Mouse (Mus musculus) embryonic facial prominence, embryonic 12.5 days (tissue): ENCODE results near the gene Slc30a10. TPM values are rescaled to one million over a fixed set of nuclear protein-coding genes. Genes with fewer than 3 reads are reported as not detected.

Experiments used
- ATAC-seq: fragments of 200-750 bp; cut with Nextera tagmentation; 2 replicates; pipeline ENCODE4 v1.8.0; 2017; ENCODE audit not compliant: insufficient number of reproducible peaks, insufficient read depth, low FRiP score, low TSS enrichment
- H3K27ac ChIP-seq: fragments of 300-500 bp; sonication (generic); 2 replicates; pipeline ENCODE4 v1.5.1; 2016; ENCODE audit warnings: mild to moderate bottlenecking
- H3K27me3 ChIP-seq: fragments of 300-500 bp; sonication (generic); 2 replicates; pipeline ENCODE4 v1.6.1; 2016; ENCODE audit warnings: mild to moderate bottlenecking, moderate library complexity
- H3K36me3 ChIP-seq: fragments of 300-500 bp; sonication (generic); 2 replicates; pipeline ENCODE4 v1.6.1; 2016; ENCODE audit warnings: mild to moderate bottlenecking
- H3K4me1 ChIP-seq: fragments of 300-500 bp; sonication (generic); 2 replicates; pipeline ENCODE4 v1.6.1; 2016
- H3K4me2 ChIP-seq: fragments of 300-500 bp; sonication (generic); replicated peaks from 2 replicates; pipeline ENCODE4 v1.6.1; 2016; ENCODE audit warnings: mild to moderate bottlenecking, moderate library complexity
- H3K4me3 ChIP-seq: fragments of 300-500 bp; sonication (generic); 2 replicates; pipeline ENCODE4 v1.5.1; 2016; ENCODE audit warnings: mild to moderate bottlenecking
- H3K9ac ChIP-seq: fragments of 300-500 bp; sonication (generic); 2 replicates; pipeline ENCODE4 v1.6.1; 2016; ENCODE audit warnings: mild to moderate bottlenecking, moderate library complexity
- H3K9me3 ChIP-seq: fragments of 300-500 bp; sonication (generic); 2 replicates; pipeline ENCODE4 v1.6.1; 2016; ENCODE audit warnings: mild to moderate bottlenecking, moderate library complexity
- WGBS: fragments of 180-500 bp; shearing (Covaris S2); methylation state at CpG from one replicate; pipeline ENCODE4 v1.1.7; 2016; 5-methylcytosine and 5-hydroxymethylcytosine counted together
- polyA plus RNA-seq: library from polyadenylated mRNA; unstranded; fragments of >200 nt; fragmentation: Nextera tagmentation; extraction: Ambion mirVana; gene quantifications from 2 replicates; pipeline ENCODE4 v1.2.1, GENCODE M21; 2016

Slc30a10 gene
- polyA plus RNA-seq, 1 experiment from 2014 or later, result 1.00 TPM

GRCm38 (mm10) chr1:185493439-185494034 is 38.9 kb downstream of the Slc30a10 start:
- 23% methylated on average over 4 of the region's 4 CpGs for WGBS
- no peak for ATAC-seq
- Histone ChIP-seq H3K36me3 (no peaks in the 10 kb centered on the region), H3K4me3 (no peak overlapping the region), H3K4me1 (0 out of 2 replicates have a peak, but pooled peaks cover 2% of the 10 kb centered on the region), H3K9ac (no peak overlapping the region), H3K4me2 (no peak overlapping the region), H3K9me3 (no peaks in the 10 kb centered on the region), H3K27ac (no peak overlapping the region), H3K27me3 (no peaks in the 10 kb centered on the region)

- H3K36me3 ChIP-seq, result no peaks in the 10 kb centered on the region
- WGBS, result 76% methylated on average over 14 of the region's 14 CpGs
- H3K4me1 ChIP-seq, result no peaks in the 10 kb centered on the region
- H3K27me3 ChIP-seq, result no peaks in the 10 kb centered on the region
- no peak for ATAC-seq
- H3K9ac ChIP-seq, result no peak overlapping the region
- no peak overlapping the region for H3K4me3 ChIP-seq
- H3K9me3 ChIP-seq, result no peaks in the 10 kb centered on the region
- no peak overlapping the region for H3K4me2 ChIP-seq
- no peak overlapping the region for H3K27ac ChIP-seq
Measured at GRCm38 (mm10) chr1:185496791-185497460, 42.3 kb downstream of the Slc30a10 start.

GRCm38 (mm10) chr1:185500602-185501001 is 46.0 kb downstream of the Slc30a10 start:
- Histone ChIP-seq H3K4me2 (no peak overlapping the region), H3K27me3 (no peaks in the 10 kb centered on the region), H3K9me3 (no peaks in the 10 kb centered on the region), H3K4me3 (no peak overlapping the region), H3K9ac (no peak overlapping the region), H3K27ac (no peak overlapping the region), H3K36me3 (no peaks in the 10 kb centered on the region), H3K4me1 (no peaks in the 10 kb centered on the region)
- 69% methylated on average over 7 of the region's 7 CpGs for WGBS
- no peak for ATAC-seq

- no peaks in the 10 kb centered on the region for H3K27me3 ChIP-seq
Measured at GRCm38 (mm10) chr1:185501801-185502340, 47.2 kb downstream of the Slc30a10 start.

GRCm38 (mm10) chr1:185502550-185502949 is 47.9 kb downstream of the Slc30a10 start:
- Histone ChIP-seq H3K9ac (no peak overlapping the region), H3K4me2 (no peak overlapping the region), H3K9me3 (no peaks in the 10 kb centered on the region), H3K4me1 (no peaks in the 10 kb centered on the region), H3K27me3 (no peaks in the 10 kb centered on the region), H3K4me3 (no peak overlapping the region), H3K27ac (no peak overlapping the region), H3K36me3 (no peaks in the 10 kb centered on the region)
- 61% methylated on average over 6 of the region's 6 CpGs for WGBS
- no peak for ATAC-seq

More at GRCm38 (mm10) chr1:185501801-185502340, 47.2 kb downstream of the Slc30a10 start:
- Histone ChIP-seq H3K9me3 (no peaks in the 10 kb centered on the region), H3K9ac (no peak overlapping the region), H3K4me2 (no peak overlapping the region), H3K4me1 (no peaks in the 10 kb centered on the region), H3K36me3 (no peaks in the 10 kb centered on the region), H3K27ac (no peak overlapping the region), H3K4me3 (no peak overlapping the region)
- ATAC-seq, result no peak
- 33% methylated on average over 10 of the region's 10 CpGs for WGBS

GRCm38 (mm10) chr1:185509042-185509441 is 54.4 kb downstream of the Slc30a10 start:
- no peak for ATAC-seq
- no peak overlapping the region for H3K9ac ChIP-seq
- 72% methylated on average over 3 of the region's 3 CpGs for WGBS

GRCm38 (mm10) chr1:185511306-185511705 is 56.7 kb downstream of the Slc30a10 start:
- Histone ChIP-seq H3K4me2 (no peak overlapping the region), H3K9me3 (no peaks in the 10 kb centered on the region), H3K9ac (no peak overlapping the region), H3K27me3 (no peaks in the 10 kb centered on the region), H3K4me1 (no peaks in the 10 kb centered on the region), H3K36me3 (no peaks in the 10 kb centered on the region), H3K4me3 (no peak overlapping the region), H3K27ac (no peak overlapping the region)
- 92% methylated on average over 5 of the region's 5 CpGs for WGBS
- ATAC-seq, result no peak

More at GRCm38 (mm10) chr1:185509042-185509441, 54.4 kb downstream of the Slc30a10 start:
- no peaks in the 10 kb centered on the region for H3K27me3 ChIP-seq
- H3K4me2 ChIP-seq, result no peak overlapping the region
- no peak overlapping the region for H3K4me3 ChIP-seq
- no peaks in the 10 kb centered on the region for H3K36me3 ChIP-seq
- no peak overlapping the region for H3K27ac ChIP-seq
- no peaks in the 10 kb centered on the region for H3K9me3 ChIP-seq
- no peaks in the 10 kb centered on the region for H3K4me1 ChIP-seq

GRCm38 (mm10) chr1:185515526-185515979 is 60.9 kb downstream of the Slc30a10 start:
- Histone ChIP-seq H3K9ac (no peak overlapping the region), H3K4me3 (no peak overlapping the region), H3K27me3 (no peaks in the 10 kb centered on the region), H3K9me3 (no peaks in the 10 kb centered on the region), H3K27ac (no peak overlapping the region), H3K4me1 (no peaks in the 10 kb centered on the region), H3K36me3 (no peaks in the 10 kb centered on the region), H3K4me2 (no peak overlapping the region)
- 65% methylated on average over 14 of the region's 14 CpGs for WGBS
- 0 out of 2 replicates have a peak, but pooled peaks have one; percentile 56 for ATAC-seq

GRCm38 (mm10) chr1:185516041-185516440 is 61.4 kb downstream of the Slc30a10 start:
- ATAC-seq, result no peak
- 67% methylated on average over 10 of the region's 10 CpGs for WGBS

GRCm38 (mm10) chr1:185517566-185517965 is 62.9 kb downstream of the Slc30a10 start:
- Histone ChIP-seq H3K9me3 (no peaks in the 10 kb centered on the region), H3K4me3 (no peak overlapping the region), H3K9ac (no peak overlapping the region), H3K27ac (no peak overlapping the region), H3K4me2 (no peak overlapping the region), H3K27me3 (no peaks in the 10 kb centered on the region), H3K4me1 (no peaks in the 10 kb centered on the region), H3K36me3 (no peaks in the 10 kb centered on the region)
- no peak for ATAC-seq
- 7% methylated on average over 3 of the region's 5 CpGs for WGBS

More at GRCm38 (mm10) chr1:185516041-185516440, 61.4 kb downstream of the Slc30a10 start:
- H3K27me3 ChIP-seq, result no peaks in the 10 kb centered on the region
- H3K9ac ChIP-seq, result no peak overlapping the region
- no peak overlapping the region for H3K4me3 ChIP-seq
- no peaks in the 10 kb centered on the region for H3K4me1 ChIP-seq
- H3K9me3 ChIP-seq, result no peaks in the 10 kb centered on the region
- H3K4me2 ChIP-seq, result no peak overlapping the region
- H3K27ac ChIP-seq, result no peak overlapping the region
- H3K36me3 ChIP-seq, result no peaks in the 10 kb centered on the region
